Mouse (Mus musculus): Measurements from ENCODE around the gene Has1. TPM values are rescaled to one million over a fixed set of nuclear protein-coding genes. Genes with fewer than 3 reads are reported as not detected.

Gene Has1
- 0.78 and 0.98 TPM in 2 replicates for polyA plus RNA-seq (2015; fragmentation: Nextera tagmentation; extraction: Ambion mirVana)

DNA sequence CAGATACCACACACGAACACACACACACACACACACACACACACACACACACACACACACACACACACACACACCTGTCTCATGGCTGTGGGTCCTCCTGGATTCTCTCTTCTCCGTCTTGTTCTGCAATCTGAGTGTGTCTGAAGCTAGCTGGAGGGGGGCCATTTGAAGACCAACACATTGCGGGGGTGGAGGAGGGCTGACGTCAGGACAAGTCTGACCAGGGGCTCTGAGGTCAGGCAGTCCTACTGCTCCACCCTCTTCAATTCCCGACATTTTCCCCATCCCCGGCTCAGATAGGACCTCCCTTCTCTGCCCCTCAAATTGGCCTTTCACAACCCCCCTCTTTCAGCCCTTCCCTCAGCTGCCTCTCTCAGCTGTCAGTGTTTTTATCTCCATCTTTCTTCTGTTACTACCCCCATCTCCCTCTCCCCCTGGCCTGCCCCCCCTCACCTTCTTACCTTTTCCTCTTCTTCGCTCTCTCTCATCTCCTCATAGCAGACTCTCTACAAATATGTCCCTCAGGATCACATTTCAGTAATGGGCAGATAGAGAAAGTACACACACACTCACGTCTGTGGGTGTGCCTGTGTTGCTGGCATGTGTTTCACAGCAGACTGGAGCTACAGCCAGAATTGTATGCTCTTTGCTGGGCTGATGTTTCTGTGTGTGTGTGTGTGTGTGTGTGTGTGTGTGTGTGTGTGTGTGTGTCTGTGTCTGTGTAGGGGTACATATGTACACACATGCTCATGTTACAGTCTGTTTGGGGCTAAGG, at the start of gene Has1:
Gene Has1, minus strand, starts transcription at position 142 of the 775 bp plus-strand sequence.
- TF ChIP-seq CTCF (IDR thresholded peaks at IDR 0.05; ENCODE audit: low read depth) (no peak), EP300 (optimal IDR thresholded peaks at IDR 0.05) (no peak)
- H3K4me2 ChIP-seq (replicated peaks; ENCODE audit: low read depth): no peak within 1 kb of the TSS; the same call in 1 of the 2 replicates
- no peaks in the 10 kb centered on the region for H3K9me3 ChIP-seq (ENCODE audit: control insufficient read depth, low read length)
- no peaks in the 10 kb centered on the region for H3K27me3 ChIP-seq (ENCODE audit: control insufficient read depth, insufficient read depth, low read length)
- H3K27ac ChIP-seq (replicated peaks): 0 out of 2 replicates have a peak within 1 kb of the TSS, but pooled peaks have one; percentile 24
- no peaks in the 10 kb centered on the region for H3K4me1 ChIP-seq (replicated peaks; ENCODE audit: control insufficient read depth, insufficient read depth)
- no peaks in the 10 kb centered on the region for H3K36me3 ChIP-seq (ENCODE audit: control insufficient read depth, insufficient read depth, low read length)
- no peak within 1 kb of the TSS for H3K9ac ChIP-seq (ENCODE audit: low read length)
- H3K4me3 ChIP-seq (ENCODE audit: low read depth, low read length): no peak within 1 kb of the TSS
- ATAC-seq (ENCODE audit: low FRiP score, low TSS enrichment) (peak; percentile 65; the same call in 1 of the 2 replicates), DNase-seq (ENCODE audit: low spot score) (no peak)
- 29% methylated on average over 7 of the region's 8 CpGs for WGBS

DNA sequence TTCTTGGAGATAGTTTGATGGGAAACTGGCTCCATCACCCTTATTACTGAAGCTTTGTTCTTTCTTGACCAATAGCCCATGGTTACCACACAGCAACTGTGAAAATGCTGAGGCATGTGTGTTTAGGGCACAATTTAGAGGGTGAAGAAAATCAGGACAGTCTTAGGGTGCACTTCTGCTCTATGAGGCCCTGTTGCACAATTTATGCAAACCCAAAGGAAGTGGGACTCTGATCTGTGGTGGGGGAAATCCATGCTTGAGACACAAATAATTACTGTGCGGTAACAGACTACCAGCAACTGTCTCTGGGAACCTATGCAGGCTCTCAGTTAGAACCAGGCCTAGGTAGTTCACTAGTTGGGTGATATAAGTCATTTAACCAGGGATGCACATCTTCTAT, 45.8 kb upstream of the Has1 start:
- no peaks in the 10 kb centered on the region for H3K36me3 ChIP-seq (ENCODE audit: control insufficient read depth, insufficient read depth, low read length)
- H3K27me3 ChIP-seq (ENCODE audit: control insufficient read depth, insufficient read depth, low read length): no peaks in the 10 kb centered on the region
- H3K27ac ChIP-seq (replicated peaks): no peak overlapping the region
- no peaks in the 10 kb centered on the region for H3K4me1 ChIP-seq (replicated peaks; ENCODE audit: control insufficient read depth, insufficient read depth)
- WGBS: 81% methylated on average over 1 of the region's 1 CpGs
- H3K4me2 ChIP-seq (replicated peaks; ENCODE audit: low read depth): no peak overlapping the region
- no peak overlapping the region for H3K9ac ChIP-seq (ENCODE audit: low read length)
- no peak overlapping the region for H3K4me3 ChIP-seq (ENCODE audit: low read depth, low read length)
- H3K9me3 ChIP-seq (ENCODE audit: control insufficient read depth, low read length): no peaks in the 10 kb centered on the region
- TF ChIP-seq CTCF (IDR thresholded peaks at IDR 0.05; ENCODE audit: low read depth): no peak
- TF ChIP-seq EP300 (optimal IDR thresholded peaks at IDR 0.05): no peak
- DNase-seq (ENCODE audit: low spot score) (no peak), ATAC-seq (ENCODE audit: low FRiP score, low TSS enrichment) (no peak)

DNA sequence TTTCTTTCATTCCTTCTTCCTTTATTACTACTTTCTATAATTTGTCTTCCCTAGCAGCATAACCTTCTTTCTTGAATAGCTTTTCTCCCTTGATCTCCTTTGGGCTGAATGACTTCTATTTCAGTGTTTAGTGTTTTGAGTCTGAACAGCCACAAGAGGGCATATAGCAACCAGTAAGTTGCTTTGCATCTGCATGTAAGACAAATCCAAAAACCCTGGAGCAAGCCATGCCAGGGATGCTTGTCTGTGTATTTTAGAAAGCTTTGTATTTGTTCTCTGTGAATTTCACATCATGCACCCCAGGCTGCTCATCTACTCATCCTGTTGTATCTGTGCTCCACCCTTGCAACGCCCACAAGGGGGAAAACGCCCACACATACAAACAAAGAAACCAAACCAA, 44.3 kb upstream of the Has1 start:
- 78% methylated on average over 2 of the region's 2 CpGs for WGBS
- H3K36me3 ChIP-seq (ENCODE audit: control insufficient read depth, insufficient read depth, low read length): no peaks in the 10 kb centered on the region
- no peaks in the 10 kb centered on the region for H3K9me3 ChIP-seq (ENCODE audit: control insufficient read depth, low read length)
- no peaks in the 10 kb centered on the region for H3K4me1 ChIP-seq (replicated peaks; ENCODE audit: control insufficient read depth, insufficient read depth)
- no peak overlapping the region for H3K9ac ChIP-seq (ENCODE audit: low read length)
- ATAC-seq (ENCODE audit: low FRiP score, low TSS enrichment) (no peak), DNase-seq (ENCODE audit: low spot score) (no peak)
- no peak overlapping the region for H3K4me2 ChIP-seq (replicated peaks; ENCODE audit: low read depth)
- H3K27ac ChIP-seq (replicated peaks): no peak overlapping the region
- TF ChIP-seq EP300 (optimal IDR thresholded peaks at IDR 0.05): no peak
- TF ChIP-seq CTCF (IDR thresholded peaks at IDR 0.05; ENCODE audit: low read depth): peak; percentile 68
- H3K4me3 ChIP-seq (ENCODE audit: low read depth, low read length): no peak overlapping the region
- H3K27me3 ChIP-seq (ENCODE audit: control insufficient read depth, insufficient read depth, low read length): no peaks in the 10 kb centered on the region

DNA sequence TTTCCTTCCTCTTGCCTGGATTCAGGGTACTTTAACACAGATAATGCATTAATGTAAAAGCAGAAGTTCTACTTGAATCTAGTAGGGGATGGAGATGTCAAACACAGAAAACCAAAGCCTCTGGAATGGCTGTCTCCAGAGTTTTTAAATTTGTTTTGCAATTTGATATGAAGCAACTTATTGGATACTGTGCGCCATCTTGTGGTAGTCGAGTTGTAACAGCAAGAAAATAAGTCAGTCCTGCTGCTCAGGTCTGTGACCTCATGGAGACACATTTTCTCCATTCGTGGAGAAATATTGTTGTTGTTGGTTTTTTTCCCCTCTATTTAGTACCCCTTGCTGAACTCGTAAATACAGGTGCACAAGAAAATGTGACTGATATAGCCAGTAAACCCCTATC, 41.0 kb upstream of the Has1 start:
- DNase-seq (ENCODE audit: low spot score) (no peak), ATAC-seq (ENCODE audit: low FRiP score, low TSS enrichment) (no peak)
- 2% methylated on average over 4 of the region's 4 CpGs for WGBS
- no peak for TF ChIP-seq EP300 (optimal IDR thresholded peaks at IDR 0.05)
- TF ChIP-seq CTCF (IDR thresholded peaks at IDR 0.05; ENCODE audit: low read depth): peak; percentile 86
- H3K4me3 ChIP-seq (ENCODE audit: low read depth, low read length): no peak overlapping the region
- H3K9ac ChIP-seq (ENCODE audit: low read length): no peak overlapping the region
- no peaks in the 10 kb centered on the region for H3K4me1 ChIP-seq (replicated peaks; ENCODE audit: control insufficient read depth, insufficient read depth)
- no peak overlapping the region for H3K4me2 ChIP-seq (replicated peaks; ENCODE audit: low read depth)
- no peaks in the 10 kb centered on the region for H3K9me3 ChIP-seq (ENCODE audit: control insufficient read depth, low read length)
- no peaks in the 10 kb centered on the region for H3K36me3 ChIP-seq (ENCODE audit: control insufficient read depth, insufficient read depth, low read length)
- no peak overlapping the region for H3K27ac ChIP-seq (replicated peaks)
- H3K27me3 ChIP-seq (ENCODE audit: control insufficient read depth, insufficient read depth, low read length): no peaks in the 10 kb centered on the region

DNA sequence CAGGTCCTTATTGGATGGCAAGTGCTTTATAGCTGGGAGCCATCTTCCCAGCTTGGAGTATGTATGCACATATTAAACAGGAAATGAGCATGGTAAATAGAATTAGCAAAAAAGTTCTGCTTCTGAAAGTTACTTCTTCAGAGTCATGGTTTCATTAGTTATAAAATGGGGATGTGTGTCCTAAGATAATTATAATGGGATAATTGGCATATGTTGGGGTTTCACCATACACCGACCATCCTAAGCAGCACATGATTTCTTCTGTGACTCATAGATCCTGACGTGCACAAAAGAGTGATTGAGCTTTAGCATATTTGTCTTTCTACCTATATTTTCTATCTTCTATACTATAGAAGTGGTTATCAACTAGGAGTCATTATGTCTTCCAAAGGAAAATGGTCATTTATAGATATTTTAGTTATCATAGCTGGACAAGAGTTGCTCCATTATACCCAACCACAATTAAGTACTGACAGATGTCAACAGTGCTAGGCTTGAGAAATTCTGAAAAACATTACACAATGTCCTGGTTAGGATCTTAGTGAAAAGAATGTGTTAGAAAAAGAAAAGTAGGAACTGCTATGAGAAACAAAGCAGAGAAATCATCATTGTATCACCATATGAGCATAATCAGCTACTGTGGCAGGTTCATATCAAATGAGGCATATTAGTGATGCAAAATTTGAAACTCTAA, 34.9 kb upstream of the Has1 start:
- Histone ChIP-seq H3K4me2 (replicated peaks; ENCODE audit: low read depth) (no peak overlapping the region), H3K36me3 (ENCODE audit: control insufficient read depth, insufficient read depth, low read length) (no peaks in the 10 kb centered on the region), H3K4me1 (replicated peaks; ENCODE audit: control insufficient read depth, insufficient read depth) (no peaks in the 10 kb centered on the region), H3K27me3 (ENCODE audit: control insufficient read depth, insufficient read depth, low read length) (no peaks in the 10 kb centered on the region), H3K9ac (ENCODE audit: low read length) (no peak overlapping the region), H3K27ac (replicated peaks) (no peak overlapping the region), H3K9me3 (ENCODE audit: control insufficient read depth, low read length) (no peaks in the 10 kb centered on the region), H3K4me3 (ENCODE audit: low read depth, low read length) (no peak overlapping the region)
- ATAC-seq (ENCODE audit: low FRiP score, low TSS enrichment) (no peak), DNase-seq (ENCODE audit: low spot score) (no peak)
- WGBS: 69% methylated on average over 2 of the region's 2 CpGs
- TF ChIP-seq EP300 (optimal IDR thresholded peaks at IDR 0.05) (no peak), CTCF (IDR thresholded peaks at IDR 0.05; ENCODE audit: low read depth) (no peak)

GRCm38 (mm10) chr17:17887774-17888248, 32.8 kb upstream of the Has1 start, which contains the start of the genes Fpr2 and Fpr3:
Fpr2 (plus strand) TSS chr17:17887824.
Fpr3 (plus strand) TSS chr17:17887852.
- no peaks in the 10 kb centered on the region for H3K36me3 ChIP-seq (ENCODE audit: control insufficient read depth, insufficient read depth, low read length)

More at GRCm38 (mm10) chr17:17887774-17888248, 32.8 kb upstream of the Has1 start, which contains the start of the genes Fpr2 and Fpr3:
- Histone ChIP-seq H3K27me3 (ENCODE audit: control insufficient read depth, insufficient read depth, low read length) (no peaks in the 10 kb centered on the region), H3K27ac (replicated peaks) (no peak within 1 kb of the TSS), H3K4me2 (replicated peaks; ENCODE audit: low read depth) (no peak within 1 kb of the TSS), H3K9ac (ENCODE audit: low read length) (no peak within 1 kb of the TSS), H3K9me3 (ENCODE audit: control insufficient read depth, low read length) (no peaks in the 10 kb centered on the region), H3K4me1 (replicated peaks; ENCODE audit: control insufficient read depth, insufficient read depth) (no peaks in the 10 kb centered on the region), H3K4me3 (ENCODE audit: low read depth, low read length) (no peak within 1 kb of the TSS)
- 45% methylated on average over 1 of the region's 1 CpGs for WGBS
- DNase-seq (ENCODE audit: low spot score) (no peak), ATAC-seq (ENCODE audit: low FRiP score, low TSS enrichment) (no peak)
- TF ChIP-seq EP300 (optimal IDR thresholded peaks at IDR 0.05) (no peak), CTCF (IDR thresholded peaks at IDR 0.05; ENCODE audit: low read depth) (no peak)
